Mouse (Mus musculus): ENCODE data around the gene Matn1. TPM values are rescaled to one million over a fixed set of nuclear protein-coding genes. Genes with fewer than 3 reads are reported as not detected.

Matn1 gene
- polyA plus RNA-seq, 1 experiment from 2014 or later, result not detected

GRCm38 (mm10) chr4:130999744-131000527, 55.8 kb downstream of the Matn1 start:
- WGBS, result 80% methylated on average over 5 of the region's 5 CpGs
- H3K27me3 ChIP-seq (replicated peaks; ENCODE audit: control insufficient read depth, insufficient read depth, low read length), result no peaks in the 10 kb centered on the region
- no peak overlapping the region for H3K27ac ChIP-seq (ENCODE audit: low read depth, low read length)
- TF ChIP-seq CTCF (IDR thresholded peaks at IDR 0.05; ENCODE audit: low read depth), result no peak
- H3K4me2 ChIP-seq (replicated peaks; ENCODE audit: low read depth), result no peak overlapping the region
- H3K9ac ChIP-seq (ENCODE audit: low read depth, low read length), result no peak overlapping the region
- no peak for ATAC-seq
- no peaks in the 10 kb centered on the region for H3K4me1 ChIP-seq (replicated peaks; ENCODE audit: control insufficient read depth, insufficient read depth, low read length)
- H3K36me3 ChIP-seq (ENCODE audit: control insufficient read depth, insufficient read depth), result no peaks in the 10 kb centered on the region
- no peaks in the 10 kb centered on the region for H3K9me3 ChIP-seq (ENCODE audit: control insufficient read depth)
- no peak overlapping the region for H3K4me3 ChIP-seq (ENCODE audit: low read depth, low read length)

- ATAC-seq, result no peak
- TF ChIP-seq CTCF (IDR thresholded peaks at IDR 0.05; ENCODE audit: low read depth), result no peak
- Histone ChIP-seq H3K9ac (ENCODE audit: low read depth, low read length) (no peak overlapping the region), H3K36me3 (ENCODE audit: control insufficient read depth, insufficient read depth) (no peaks in the 10 kb centered on the region), H3K4me1 (replicated peaks; ENCODE audit: control insufficient read depth, insufficient read depth, low read length) (no peaks in the 10 kb centered on the region), H3K4me2 (replicated peaks; ENCODE audit: low read depth) (no peak overlapping the region), H3K27me3 (replicated peaks; ENCODE audit: control insufficient read depth, insufficient read depth, low read length) (no peaks in the 10 kb centered on the region), H3K4me3 (ENCODE audit: low read depth, low read length) (no peak overlapping the region), H3K27ac (ENCODE audit: low read depth, low read length) (no peak overlapping the region), H3K9me3 (ENCODE audit: control insufficient read depth) (no peaks in the 10 kb centered on the region)
- 90% methylated on average over 15 of the region's 15 CpGs for WGBS
Observed at GRCm38 (mm10) chr4:131000614-131001178, 56.5 kb downstream of the Matn1 start.

Other genes starting within 250 kb of the Matn1 start
- 9.7 and 10.8 TPM in 2 replicates for gene Sdc3, start 151.8 kb upstream of the Matn1 start, polyA plus RNA-seq (2015; fragmentation: Nextera tagmentation; extraction: Ambion mirVana)
- 25.7 and 27.7 TPM in 2 replicates for gene Laptm5, start 31.3 kb upstream of the Matn1 start, polyA plus RNA-seq (2015; fragmentation: Nextera tagmentation; extraction: Ambion mirVana)